Mouse (Mus musculus) CH12.LX (cell line): ENCODE data around the gene Gimd1.

ENCODE experiments used
- CHD2 ChIP-seq: IDR thresholded peaks from 2 replicates; pipeline ENCODE4 v1.6.1; 2011; ENCODE audit warnings: low read length, improper control_type of control experiment
- CTCF ChIP-seq, 2 experiments: IDR thresholded peaks in 1 of 2; conservative IDR thresholded peaks in 1 of 2; 2 replicates each; pipeline ENCODE4 v1.5.1; 2011 to 2012; ENCODE audit warnings: low read depth in 2 of 2, low read length in 2 of 2, improper control_type of control experiment in 1 of 2, inconsistent platforms in 1 of 2, mild to moderate bottlenecking in 1 of 2, moderate library complexity in 1 of 2
- E2F4 ChIP-seq: IDR thresholded peaks from 2 replicates; pipeline ENCODE4 v1.6.1; 2011; ENCODE audit warnings: low read depth, low read length, improper control_type of control experiment; ENCODE audit not compliant: insufficient replicate concordance
- EP300 ChIP-seq: IDR thresholded peaks from 2 replicates; pipeline ENCODE4 v1.6.1; 2011; ENCODE audit warnings: low read length, improper control_type of control experiment
- ETS1 ChIP-seq: conservative IDR thresholded peaks from 2 replicates; pipeline ENCODE4 v1.6.1; 2012; ENCODE audit warnings: low read depth, mild to moderate bottlenecking, inconsistent platforms, low read length, improper control_type of control experiment, moderate library complexity
- JUND ChIP-seq: conservative IDR thresholded peaks from 2 replicates; pipeline ENCODE4 v1.6.1; 2011; ENCODE audit warnings: low read depth, low read length, improper control_type of control experiment
- POLR2A ChIP-seq: IDR thresholded peaks from 2 replicates; pipeline ENCODE4 v1.6.1; 2011; ENCODE audit warnings: low read depth, mild to moderate bottlenecking, improper control_type of control experiment, low read length
- POLR2AphosphoS2 ChIP-seq: IDR thresholded peaks from 2 replicates; pipeline ENCODE4 v1.6.1; 2011; ENCODE audit warnings: low read depth, low read length, improper control_type of control experiment
- TBP ChIP-seq: conservative IDR thresholded peaks from 2 replicates; pipeline ENCODE4 v1.6.1; 2011; ENCODE audit warnings: low read depth, low read length, improper control_type of control experiment
- USF1 ChIP-seq: IDR thresholded peaks from 2 replicates; pipeline ENCODE4 v1.6.1; 2014; ENCODE audit warnings: low read depth, mild to moderate bottlenecking, inconsistent platforms, low read length, improper control_type of control experiment
- ZNF384 ChIP-seq: IDR thresholded peaks from 2 replicates; pipeline ENCODE4 v1.6.1; 2012; ENCODE audit warnings: low read depth, low read length, improper control_type of control experiment, inconsistent platforms

- TF ChIP-seq POLR2AphosphoS2 (no peak), POLR2A (no peak), CTCF (conservative IDR thresholded peaks at IDR 0.05 in 1 of 2, IDR thresholded peaks at IDR 0.05 in 1 of 2; ENCODE audit: low read depth in 2 of 2, low read length in 2 of 2) (no peak), EP300 (no peak), JUND (no peak), USF1 (no peak), CHD2 (no peak), ETS1 (no peak), E2F4 (no peak), TBP (no peak), ZNF384 (no peak)
Observed at GRCm38 (mm10) chr3:132651776-132652175, 22.2 kb downstream of the Gimd1 start.
